Mouse (Mus musculus): ENCODE data around the gene Wipf1.

The Wipf1 gene

GRCm38 (mm10) chr2:73385641-73386355 lies 143.7 kb downstream of the Wipf1 start:
- no peak for DNase-seq (ENCODE audit: low read depth, low spot score)

- DNase-seq (ENCODE audit: low read depth, low spot score), result no peak
Observed at GRCm38 (mm10) chr2:73385172-73385571, 144.4 kb downstream of the Wipf1 start.

GRCm38 (mm10) chr2:73380298-73380975 lies 149.1 kb downstream of the Wipf1 start:
- no peak for DNase-seq (ENCODE audit: low read depth, low spot score)

GRCm38 (mm10) chr2:73379656-73380055 lies 149.9 kb downstream of the Wipf1 start:
- no peak for DNase-seq (ENCODE audit: low read depth, low spot score)
